Mouse (Mus musculus) lung, adult 2 months (tissue): ENCODE measurements around the gene Faah.

Source experiments
- CTCF ChIP-seq: fragments of 200-500 bp; IDR thresholded peaks from 2 replicates; pipeline ENCODE4 v1.5.1; 2011; ENCODE audit warnings: mild to moderate bottlenecking, low read length, control low read depth; ENCODE audit not compliant: insufficient read depth
- POLR2A ChIP-seq: fragments of 200-500 bp; IDR thresholded peaks from 2 replicates; pipeline ENCODE4 v1.6.1; 2011; ENCODE audit warnings: low read depth, mild to moderate bottlenecking, control low read depth, low read length, borderline replicate concordance; ENCODE audit errors: extremely low read depth

- no peak for TF ChIP-seq CTCF
- TF ChIP-seq POLR2A, result no peak
Observed at GRCm38 (mm10) chr4:115939295-115940102, 78.2 kb downstream of the Faah start, which contains the start of gene Dmbx1.
